Mouse (Mus musculus) liver, adult 2 months (tissue): ENCODE results near the gene Acox3. TPM values are rescaled to one million over a fixed set of nuclear protein-coding genes. Genes with fewer than 3 reads are reported as not detected.
"Not testable (repeated sequence)": the region's sequence is repeated elsewhere in the genome, so short reads cannot be mapped to it uniquely, and the experiment has no call there.

Experiments used
- DNase-seq: peaks from one replicate; pipeline ENCODE4 v3.0.0-alpha.2; 2011; ENCODE audit warnings: low read depth, low spot score; ENCODE audit errors: extremely low read depth
- H3K27ac ChIP-seq: fragments of 200-500 bp; replicated peaks from 2 replicates; pipeline ENCODE4 v1.5.1; 2012; ENCODE audit warnings: low read depth, mild to moderate bottlenecking, control low read depth, inconsistent platforms, low read length; ENCODE audit not compliant: insufficient read depth
- H3K27me3 ChIP-seq: fragments of 200-500 bp; 2 replicates; pipeline ENCODE4 v1.6.1; 2012; ENCODE audit warnings: mild to moderate bottlenecking, moderate library complexity, low read length, inconsistent platforms; ENCODE audit not compliant: control insufficient read depth, insufficient read depth
- H3K36me3 ChIP-seq: fragments of 200-500 bp; 2 replicates; pipeline ENCODE4 v1.6.1; 2012; ENCODE audit warnings: low read length, inconsistent platforms; ENCODE audit not compliant: control insufficient read depth, insufficient read depth
- H3K4me1 ChIP-seq: fragments of 200-500 bp; 2 replicates; pipeline ENCODE4 v1.6.1; 2011; ENCODE audit warnings: low read length; ENCODE audit not compliant: control insufficient read depth, insufficient read depth
- H3K4me3 ChIP-seq: fragments of 200-500 bp; 2 replicates; pipeline ENCODE4 v1.5.1; 2011; ENCODE audit warnings: low read depth, mild to moderate bottlenecking, control low read depth, low read length, moderate library complexity; ENCODE audit not compliant: insufficient read depth
- H3K79me2 ChIP-seq: fragments of 200-500 bp; 2 replicates; pipeline ENCODE4 v1.6.1; 2012; ENCODE audit warnings: inconsistent platforms, mild to moderate bottlenecking, low read length, moderate library complexity; ENCODE audit not compliant: control insufficient read depth, insufficient read depth
- H3K9ac ChIP-seq: fragments of 200-500 bp; 2 replicates; pipeline ENCODE4 v1.6.1; 2012; ENCODE audit warnings: low read depth, mild to moderate bottlenecking, control low read depth, inconsistent platforms, low read length
- CTCF ChIP-seq: fragments of 200-500 bp; IDR thresholded peaks from 2 replicates; pipeline ENCODE4 v1.5.1; 2011; ENCODE audit warnings: low read depth, low read length, control low read depth
- POLR2A ChIP-seq: fragments of 200-500 bp; IDR thresholded peaks from 2 replicates; pipeline ENCODE4 v1.6.1; 2011; ENCODE audit warnings: low read length, control low read depth; ENCODE audit not compliant: insufficient read depth; ENCODE audit errors: extremely low read depth
- WGBS: fragments of 180-500 bp; shearing (Covaris S2); methylation state at CpG from one replicate; pipeline ENCODE4 v1.1.7; 2018; 5-methylcytosine and 5-hydroxymethylcytosine counted together
- polyA plus RNA-seq: library from polyadenylated mRNA; depleted of rRNA; stranded (reverse); fragments of >200 nt; gene quantifications from 2 replicates; pipeline ENCODE4 v1.2.3, GENCODE M21; 2012
- total RNA-seq: library from RNA; depleted of rRNA; stranded (reverse); fragments of >200 nt; gene quantifications from 2 replicates; pipeline ENCODE4 v1.2.3, GENCODE M21; 2014

Acox3 gene
- total and polyA plus RNA-seq, 2 experiments = 22.9 to 24.1 TPM

- H3K4me3 ChIP-seq = no peak overlapping the region
- no peaks in the 10 kb centered on the region for H3K79me2 ChIP-seq
- no peaks in the 10 kb centered on the region for H3K27me3 ChIP-seq
- TF ChIP-seq POLR2A = no peak
- TF ChIP-seq CTCF = no peak
- H3K27ac ChIP-seq = no peak overlapping the region
- H3K36me3 ChIP-seq = no peaks in the 10 kb centered on the region
- no peak overlapping the region for H3K9ac ChIP-seq
- 66% methylated on average over 3 of the region's 3 CpGs for WGBS
- no peak for DNase-seq
- H3K4me1 ChIP-seq = peaks cover 9% of the 10 kb centered on the region
Measured at GRCm38 (mm10) chr5:35580156-35580922, 2.5 kb upstream of the Acox3 start.

DNA sequence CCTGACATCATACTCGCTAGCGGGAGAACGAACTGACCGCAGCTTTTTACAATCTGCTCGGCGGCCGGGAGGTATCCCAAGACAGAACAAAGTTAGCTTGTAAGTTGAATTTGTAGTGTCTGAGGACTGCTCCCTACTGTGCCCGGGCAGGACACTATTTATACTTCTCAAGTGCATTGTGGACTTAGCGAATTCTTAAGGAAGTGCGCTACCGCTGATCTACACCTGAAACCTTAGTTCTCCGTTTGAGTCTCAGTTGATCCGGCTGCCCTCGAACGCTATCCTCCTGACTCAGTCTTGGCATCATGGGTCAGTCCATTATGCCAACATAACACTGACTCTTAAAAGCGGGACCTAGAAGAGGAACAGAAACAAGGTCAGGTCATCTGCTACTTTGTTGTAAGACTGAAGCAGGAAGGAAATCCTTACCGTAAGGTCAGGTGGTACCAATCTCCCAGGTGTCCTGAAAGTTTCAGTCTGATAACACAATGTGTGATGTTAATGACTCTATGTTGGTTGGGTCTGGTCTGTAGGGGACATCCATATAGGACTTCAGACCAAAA lies 462 bp downstream of the Acox3 start:
- WGBS = 2% methylated on average over 17 of the region's 17 CpGs
- peak overlapping the region; percentile 24 for H3K27ac ChIP-seq
- DNase-seq = peak; percentile 35

GRCm38 (mm10) chr5:35584259-35584658 lies 1.4 kb downstream of the Acox3 start:
- DNase-seq, H3K9ac ChIP-seq, H3K36me3 ChIP-seq, H3K27ac ChIP-seq, H3K4me3 ChIP-seq, H3K79me2 ChIP-seq, H3K4me1 ChIP-seq, H3K27me3 ChIP-seq: not testable (repeated sequence)
- WGBS = 99% methylated on average over 2 of the region's 2 CpGs

More for the DNA sequence above, 462 bp downstream of the Acox3 start:
- H3K9ac ChIP-seq = peak overlapping the region; percentile 49
- peak overlapping the region; percentile 61 for H3K4me3 ChIP-seq
- H3K4me1 ChIP-seq = peaks cover 9% of the 10 kb centered on the region
- H3K79me2 ChIP-seq = no peaks in the 10 kb centered on the region
- TF ChIP-seq CTCF (no peak), POLR2A (no peak)
- H3K36me3 ChIP-seq = no peaks in the 10 kb centered on the region; the same call in 1 of the 2 replicates
- no peaks in the 10 kb centered on the region for H3K27me3 ChIP-seq

- peaks cover 16% of the 10 kb centered on the region for H3K36me3 ChIP-seq
- no peak overlapping the region for H3K9ac ChIP-seq
- no peak for TF ChIP-seq POLR2A
- TF ChIP-seq CTCF = no peak
- H3K79me2 ChIP-seq = no peaks in the 10 kb centered on the region
- no peaks in the 10 kb centered on the region for H3K4me1 ChIP-seq
- no peak overlapping the region for H3K27ac ChIP-seq
- 95% methylated on average over 4 of the region's 4 CpGs for WGBS
- no peak overlapping the region for H3K4me3 ChIP-seq
- H3K27me3 ChIP-seq = no peaks in the 10 kb centered on the region
- no peak for DNase-seq
Measured at GRCm38 (mm10) chr5:35591497-35591896, 8.7 kb downstream of the Acox3 start.

DNA sequence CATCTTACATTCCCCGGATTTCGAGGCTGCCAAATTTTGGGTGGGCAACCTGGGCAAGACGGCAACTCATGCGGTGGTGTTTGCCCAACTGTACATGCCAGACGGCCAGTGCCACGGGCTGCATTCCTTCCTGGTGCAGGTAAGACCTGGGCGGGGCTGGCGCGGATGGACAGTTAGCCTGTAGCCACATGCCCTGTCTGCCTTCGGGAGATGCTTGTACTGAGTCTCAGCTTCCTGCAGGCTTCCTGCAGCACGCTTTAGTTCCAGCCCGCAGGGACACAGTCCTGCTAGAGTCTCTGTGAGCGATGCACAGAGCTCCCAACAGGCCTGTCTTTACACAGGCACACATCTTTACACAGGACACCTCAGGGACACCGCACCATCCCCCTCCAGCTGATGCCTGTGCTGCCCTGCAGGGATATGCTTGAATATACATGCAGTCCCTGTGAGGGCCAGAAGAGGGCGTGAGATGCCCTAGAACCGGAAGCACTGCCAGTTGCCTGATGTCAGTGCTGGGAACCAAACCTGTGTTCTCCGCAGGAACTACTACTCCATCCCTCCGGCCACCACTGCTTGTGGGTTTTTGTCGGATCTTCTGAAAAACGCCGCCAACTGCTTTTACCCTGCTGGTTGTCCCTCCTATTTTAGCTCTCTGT lies 9.4 kb downstream of the Acox3 start:
- Histone ChIP-seq H3K79me2 (no peaks in the 10 kb centered on the region), H3K4me1 (no peaks in the 10 kb centered on the region), H3K27ac (no peak overlapping the region), H3K4me3 (no peak overlapping the region), H3K36me3 (peaks cover 17% of the 10 kb centered on the region), H3K9ac (no peak overlapping the region), H3K27me3 (no peaks in the 10 kb centered on the region)
- no peak for DNase-seq
- TF ChIP-seq POLR2A = no peak
- peak; percentile 51 for TF ChIP-seq CTCF
- 95% methylated on average over 21 of the region's 21 CpGs for WGBS

DNA sequence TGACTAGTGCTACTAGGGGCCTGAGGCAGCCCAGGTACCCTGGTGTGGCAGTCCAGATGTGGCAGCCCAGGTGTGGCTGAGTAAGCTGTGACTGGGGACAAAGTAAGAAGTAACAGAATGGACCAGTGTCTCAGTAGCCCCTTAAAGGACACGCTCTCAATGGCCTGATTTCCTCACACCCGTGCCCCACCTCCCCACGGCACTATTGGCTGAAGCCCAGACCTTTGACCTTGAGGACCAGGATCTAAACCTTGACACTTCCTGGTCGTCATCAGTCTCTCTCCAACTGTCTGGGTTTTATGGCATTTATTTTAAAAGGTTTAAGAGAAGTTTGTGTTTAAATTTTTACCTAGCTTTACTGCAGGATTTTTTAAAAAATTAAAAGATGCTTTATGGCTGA lies 10.0 kb downstream of the Acox3 start:
- no peak for DNase-seq
- H3K4me1 ChIP-seq = no peaks in the 10 kb centered on the region
- H3K9ac ChIP-seq = no peak overlapping the region
- WGBS = 39% methylated on average over 4 of the region's 4 CpGs
- H3K4me3 ChIP-seq = no peak overlapping the region
- peaks cover 23% of the 10 kb centered on the region for H3K36me3 ChIP-seq
- H3K27ac ChIP-seq = no peak overlapping the region
- H3K79me2 ChIP-seq = no peaks in the 10 kb centered on the region
- TF ChIP-seq CTCF (no peak), POLR2A (no peak)
- H3K27me3 ChIP-seq = no peaks in the 10 kb centered on the region
